Mouse (Mus musculus): ENCODE results near the gene Hist2h2ab.
A peak's percentile ranks its signal among the peaks of the same experiment; 100 is the strongest.

The Hist2h2ab gene

GRCm38 (mm10) chr3:96262216-96262875, 42.7 kb downstream of the Hist2h2ab start:
- peak; percentile 61 to 74 for DNase-seq (ENCODE audit: low spot score in 2 of 2)

- peak; percentile 91 to 96 for DNase-seq (ENCODE audit: low spot score in 2 of 2)
Observed at GRCm38 (mm10) chr3:96262979-96263550, 43.4 kb downstream of the Hist2h2ab start, which contains the start of gene Hist2h4. Hist2h4 (minus strand) TSS chr3:96263311.

- DNase-seq (ENCODE audit: low spot score in 2 of 2), result peak in 1 of 2 experiments; percentile 25
Observed at GRCm38 (mm10) chr3:96263558-96264403, 44.1 kb downstream of the Hist2h2ab start.

GRCm38 (mm10) chr3:96264404-96264949, 44.8 kb downstream of the Hist2h2ab start:
- DNase-seq (ENCODE audit: low spot score in 2 of 2), result no peak

- no peak for DNase-seq (ENCODE audit: low spot score in 2 of 2)
Observed at GRCm38 (mm10) chr3:96266132-96266710, 46.6 kb downstream of the Hist2h2ab start.

- no peak for DNase-seq (ENCODE audit: low spot score in 2 of 2)
Observed at GRCm38 (mm10) chr3:96267541-96267940, 47.9 kb downstream of the Hist2h2ab start.

GRCm38 (mm10) chr3:96268051-96268775, 48.5 kb downstream of the Hist2h2ab start, which contains the start of gene Hist2h3b:
Hist2h3b (plus strand) TSS chr3:96268654.
- DNase-seq (ENCODE audit: low spot score in 2 of 2), result peak; percentile 81 to 82

- peak in 1 of 2 experiments; percentile 25 for DNase-seq (ENCODE audit: low spot score in 2 of 2)
Observed at GRCm38 (mm10) chr3:96268776-96269378, 49.2 kb downstream of the Hist2h2ab start.
